Mouse (Mus musculus) right cerebral cortex, adult 18-20 months (tissue): ENCODE results near the gene Otud6a.
"Not testable (repeated sequence)": the region's sequence is repeated elsewhere in the genome, so short reads cannot be mapped to it uniquely, and the experiment has no call there.

Source experiments
- DNase-seq: peaks from one replicate; pipeline ENCODE4 v3.0.0; 2022; ENCODE audit warnings: mixed read lengths

Otud6a gene

DNA sequence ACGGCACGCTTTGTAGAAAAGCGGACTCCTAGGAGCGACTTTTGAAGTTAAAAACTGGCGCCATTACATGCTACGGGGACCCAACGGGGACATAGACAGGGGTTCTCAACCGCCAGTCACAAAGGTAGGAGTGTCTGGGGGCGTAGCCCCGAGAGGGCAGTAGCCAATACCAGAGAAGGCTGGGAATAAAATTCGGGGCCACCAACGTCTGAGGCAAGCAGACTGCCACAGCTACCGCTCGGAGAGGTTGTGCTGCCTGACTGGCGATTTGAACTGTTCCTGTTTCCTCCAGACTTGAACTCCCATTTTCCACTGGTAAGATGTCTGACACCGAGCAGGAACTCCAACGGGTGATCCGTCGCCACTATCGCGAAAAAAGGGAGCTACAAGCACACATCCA, at the start of gene Otud6a:
Gene Otud6a (plus strand): TSS at position 321 of the 400 bp plus-strand sequence.
- no peak for DNase-seq

DNA sequence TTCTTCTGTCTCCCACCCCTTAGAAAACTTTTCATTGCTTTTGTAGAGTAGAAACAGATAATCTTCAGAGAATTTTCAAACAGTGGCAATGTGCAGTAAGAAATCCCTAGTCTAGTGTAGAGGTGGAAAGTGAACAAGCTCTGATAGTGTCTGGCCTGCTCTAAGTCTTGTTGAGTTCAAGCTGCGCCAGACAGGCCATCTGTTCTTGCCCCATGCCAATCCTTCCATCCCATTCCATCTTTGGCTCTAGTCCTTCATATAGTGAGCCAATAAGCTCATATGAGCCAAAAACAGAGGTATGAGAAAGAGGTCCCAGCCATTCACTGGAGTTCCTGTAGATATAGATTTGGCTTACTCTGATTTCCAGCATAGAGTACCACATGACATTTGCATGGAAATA, 38.9 kb upstream of the Otud6a start:
- no peak for DNase-seq

GRCm38 (mm10) chrX:100392304-100392703, 36.5 kb upstream of the Otud6a start:
- peak; percentile 7 for DNase-seq

GRCm38 (mm10) chrX:100394223-100394861, 34.5 kb upstream of the Otud6a start:
- no peak for DNase-seq

DNA sequence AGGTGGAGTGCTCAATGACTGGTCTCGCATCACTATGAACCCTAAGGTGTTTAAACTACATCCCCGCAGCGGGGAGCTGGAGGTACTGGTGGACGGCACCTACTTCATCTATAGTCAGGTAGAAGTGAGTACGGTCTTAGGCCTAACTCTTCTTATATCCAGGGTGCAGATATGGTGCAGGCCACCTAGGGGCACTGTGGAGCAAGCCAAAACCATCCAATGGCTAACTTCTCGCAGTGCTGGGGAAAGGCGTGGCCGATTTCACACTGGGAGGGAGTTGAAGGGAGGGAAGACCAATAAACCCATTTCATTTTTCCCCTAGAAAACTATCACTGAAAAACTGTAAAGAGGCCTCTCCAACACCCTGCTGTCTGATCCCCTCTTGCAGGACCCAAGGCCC, 33.8 kb upstream of the Otud6a start:
- DNase-seq, result no peak

- no peak for DNase-seq
Measured at GRCm38 (mm10) chrX:100400900-100401299, 27.9 kb upstream of the Otud6a start.

DNA sequence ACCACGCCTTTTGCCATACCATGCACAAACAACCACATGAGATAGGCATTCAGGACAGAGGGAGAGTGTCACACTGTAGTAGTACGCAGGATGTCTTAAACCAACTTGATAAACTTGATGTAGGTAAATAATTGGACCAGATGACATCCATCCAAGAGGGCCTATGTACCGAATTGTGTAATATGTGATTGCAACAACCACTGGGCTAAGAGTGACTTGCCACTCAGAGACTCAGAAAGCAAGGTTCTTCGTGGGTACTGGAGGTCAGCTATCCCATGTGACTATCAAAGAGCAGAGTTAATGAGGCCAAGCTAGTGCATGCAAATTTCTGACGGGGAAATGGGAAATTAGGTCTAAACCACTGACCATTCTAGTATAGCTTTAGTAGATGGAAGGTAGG, 27.2 kb upstream of the Otud6a start:
- no peak for DNase-seq

- DNase-seq, result no peak
Measured at GRCm38 (mm10) chrX:100409245-100409644, 19.6 kb upstream of the Otud6a start.

- no peak for DNase-seq
Measured at GRCm38 (mm10) chrX:100432311-100432710, 3.5 kb downstream of the Otud6a start.

GRCm38 (mm10) chrX:100442617-100443016, 13.8 kb downstream of the Otud6a start, which contains the start of gene Awat2:
Gene Awat2 (minus strand): TSS chrX:100442717.
- not testable (repeated sequence) for DNase-seq

DNA sequence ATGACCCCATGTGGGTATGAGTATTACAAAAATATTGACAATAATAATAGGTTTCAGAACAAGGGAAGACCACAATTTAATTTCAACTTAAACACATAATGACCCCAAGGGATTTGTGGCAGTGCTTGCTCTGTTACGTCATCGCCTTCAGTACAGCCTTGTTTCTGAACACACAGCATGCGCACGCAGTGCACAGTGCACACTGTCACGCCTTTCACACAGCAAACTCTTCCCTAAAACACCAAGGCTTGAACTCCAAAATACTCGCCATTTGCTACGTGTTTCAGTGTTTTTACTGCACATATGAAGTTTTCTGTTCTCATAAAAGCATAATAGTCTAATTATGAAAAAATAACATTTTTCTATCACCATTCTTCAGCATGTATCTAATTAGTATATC, 14.7 kb downstream of the Otud6a start:
- no peak for DNase-seq

DNA sequence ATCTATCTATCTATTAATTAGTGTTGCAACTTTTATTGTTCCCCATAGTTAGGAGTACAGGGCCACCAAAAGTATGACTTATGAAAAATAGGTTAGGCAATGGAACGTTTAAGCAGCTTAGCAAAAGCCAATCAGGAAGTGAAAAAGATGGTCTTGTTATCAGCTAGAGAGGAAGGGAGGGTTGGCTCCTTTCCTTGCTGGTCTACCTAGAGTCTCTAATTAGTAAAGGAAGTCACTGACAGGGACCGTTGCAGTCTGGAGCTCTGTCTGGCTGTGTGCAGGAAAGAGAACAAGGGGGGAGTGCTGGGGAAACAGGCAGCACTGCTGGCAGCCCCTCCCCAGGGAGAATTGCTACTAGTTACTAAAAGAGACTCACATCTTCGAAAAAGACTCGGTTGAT, 39.2 kb downstream of the Otud6a start:
- no peak for DNase-seq

DNA sequence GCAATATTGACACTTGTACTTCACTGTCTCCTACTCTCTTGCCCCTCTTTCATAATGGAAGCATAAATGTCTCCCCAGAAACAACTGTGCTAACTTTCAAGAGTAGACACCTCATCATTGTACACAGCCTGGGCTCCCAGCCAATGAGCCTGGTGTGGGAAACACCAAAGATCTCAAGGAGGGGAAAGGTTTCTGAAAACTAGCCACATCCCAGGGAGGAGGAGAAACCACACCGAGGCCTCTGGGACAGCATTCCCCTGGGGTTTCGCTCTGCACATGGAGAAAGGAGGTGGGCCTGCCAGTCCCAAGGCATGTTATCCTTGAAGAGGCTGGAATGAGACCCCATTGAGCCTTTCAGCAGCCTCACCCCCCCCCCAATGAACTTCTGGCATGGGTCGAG, 41.3 kb downstream of the Otud6a start:
- no peak for DNase-seq

DNA sequence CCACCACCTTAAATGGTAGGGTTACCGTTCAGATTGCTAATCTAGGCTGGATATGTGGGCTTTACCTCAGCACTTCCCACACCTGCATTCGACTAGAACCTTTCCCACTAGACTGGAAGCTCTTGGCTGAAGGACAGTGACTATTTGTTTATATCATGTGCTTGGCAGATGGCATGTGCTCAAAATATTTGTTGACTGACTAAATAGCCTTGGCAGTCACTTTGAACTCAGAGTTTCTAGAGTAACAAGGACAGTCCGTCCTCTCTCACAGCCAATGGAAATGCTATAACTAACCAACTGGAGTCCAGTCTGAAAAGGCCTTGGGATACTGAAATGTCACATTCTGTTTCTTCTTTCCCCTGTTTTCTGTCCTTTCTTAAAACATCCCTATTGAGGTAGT, 42.7 kb downstream of the Otud6a start:
- no peak for DNase-seq

- no peak for DNase-seq
Measured at GRCm38 (mm10) chrX:100475569-100476223, 46.9 kb downstream of the Otud6a start.
